ENCODE assay signal across 8 mouse cellular contexts in the genomic region with DNA sequence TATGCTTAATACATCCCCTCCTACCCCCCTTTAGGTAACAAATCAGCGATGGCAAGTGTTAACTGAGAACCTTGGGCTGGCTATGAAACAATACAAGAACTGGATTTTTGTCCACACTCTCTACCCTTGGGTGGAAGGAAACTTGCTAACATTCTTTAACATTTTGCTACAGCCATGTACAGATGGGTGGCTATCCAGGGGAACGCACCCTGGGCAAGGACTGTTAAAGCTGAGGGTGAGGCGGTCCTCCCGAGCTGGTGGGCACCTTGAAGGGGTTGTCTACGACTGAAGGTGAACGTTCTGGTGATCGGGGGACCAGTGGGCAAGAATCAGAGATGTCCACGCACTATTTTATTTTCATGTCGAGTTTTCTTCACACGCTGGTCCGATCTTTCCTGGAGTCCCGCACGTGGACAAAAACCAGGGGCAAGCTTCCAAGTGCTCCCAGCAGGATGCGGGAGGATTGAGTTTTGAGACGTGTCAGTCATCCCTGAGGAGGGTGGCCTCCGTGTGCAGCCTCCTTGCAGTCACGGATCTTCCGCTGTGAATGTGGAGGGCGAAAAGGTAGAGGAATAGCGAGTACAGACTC. TPM values are rescaled to one million over a fixed set of nuclear protein-coding genes. Genes with fewer than 3 reads are reported as not detected.
A peak's percentile ranks its signal among the peaks of the same experiment; 100 is the strongest.
DNase-seq lines count a peak whose midpoint lies in the region; ATAC-seq lines count a peak whose summit lies in the region.

No protein-coding gene starts in this region.

- peak overlapping the region; percentile 74 for H3K9ac ChIP-seq in lung, embryonic 16.5 days (ENCODE audit: low read length)
- peak overlapping the region; percentile 69 for H3K9ac ChIP-seq in limb, embryonic 11.5 days (ENCODE audit: low read length)
- H3K9ac ChIP-seq in stomach, embryonic 14.5 days (replicated peaks; ENCODE audit: low read depth, low read length), result peak overlapping the region; percentile 92

- H3K4me2 ChIP-seq in lung, embryonic 16.5 days (ENCODE audit: low read depth, low read length), result peak overlapping the region; percentile 81
- H3K4me2 ChIP-seq in limb, embryonic 11.5 days (ENCODE audit: low read depth, severe bottlenecking), result peak overlapping the region; percentile 48
- peak overlapping the region; percentile 48 for H3K4me2 ChIP-seq in stomach, embryonic 14.5 days (replicated peaks; ENCODE audit: low read depth, low read length)

- peak overlapping the region; percentile 99 for H3K27ac ChIP-seq in lung, embryonic 16.5 days (ENCODE audit: low read length)
- H3K27ac ChIP-seq in limb, embryonic 11.5 days (replicated peaks; ENCODE audit: low read depth, low read length), result no peak overlapping the region
- H3K27ac ChIP-seq in stomach, embryonic 14.5 days (ENCODE audit: low read length), result peak overlapping the region; percentile 90

- ATAC-seq in CD4-positive, CD25-positive, alpha-beta regulatory T cell, adult 4 months, result no peak
- no peak for ATAC-seq in lung, embryonic 16.5 days (ENCODE audit: low read depth)
- no peak for ATAC-seq in limb, embryonic 11.5 days (ENCODE audit: insufficient number of reproducible peaks, low FRiP score, low TSS enrichment, low read depth)
- ATAC-seq in stomach, embryonic 14.5 days (ENCODE audit: insufficient number of reproducible peaks, insufficient read depth, low FRiP score, low read depth), result no peak; the same call in 1 of the 2 replicates

- peak; percentile 44 for DNase-seq in CD4-positive, CD25-positive, alpha-beta regulatory T cell, adult 2 months (ENCODE audit: low read depth, low spot score)
- no peak for DNase-seq in lung, postnatal 14 days
- DNase-seq in limb, embryonic 11.5 days (ENCODE audit: low spot score), result no peak
- DNase-seq in gastrocnemius, postnatal 4 days (ENCODE audit: low spot score in 2 of 2), result no peak
- DNase-seq in layer of hippocampus, postnatal 14 days (ENCODE audit: low spot score in 2 of 2), result no peak

- no peaks in the 10 kb centered on the region for H3K9me3 ChIP-seq in lung, embryonic 16.5 days (ENCODE audit: control insufficient read depth, low read length)
- H3K9me3 ChIP-seq in limb, embryonic 11.5 days (ENCODE audit: control insufficient read depth, low read length), result no peaks in the 10 kb centered on the region
- H3K9me3 ChIP-seq in stomach, embryonic 14.5 days (ENCODE audit: control insufficient read depth, low read depth, low read length), result no peaks in the 10 kb centered on the region

- H3K36me3 ChIP-seq in lung, embryonic 16.5 days (ENCODE audit: control insufficient read depth, insufficient read depth, low read length), result no peaks in the 10 kb centered on the region
- H3K36me3 ChIP-seq in limb, embryonic 11.5 days (ENCODE audit: control insufficient read depth, insufficient read depth, low read length), result no peaks in the 10 kb centered on the region
- no peaks in the 10 kb centered on the region for H3K36me3 ChIP-seq in stomach, embryonic 14.5 days (ENCODE audit: control insufficient read depth, insufficient read depth, low read length)

- peak overlapping the region; percentile 76 for H3K4me3 ChIP-seq in lung, embryonic 16.5 days (ENCODE audit: low read length)
- H3K4me3 ChIP-seq in limb, embryonic 11.5 days (ENCODE audit: low read depth, low read length), result peak overlapping the region; percentile 69
- H3K4me3 ChIP-seq in stomach, embryonic 14.5 days (ENCODE audit: low read depth, low read length), result peak overlapping the region; percentile 81

- H3K27me3 ChIP-seq in lung, embryonic 16.5 days (ENCODE audit: control insufficient read depth, insufficient read depth, low read depth, low read length), result no peaks in the 10 kb centered on the region
- no peaks in the 10 kb centered on the region for H3K27me3 ChIP-seq in limb, embryonic 11.5 days (ENCODE audit: control insufficient read depth, insufficient read depth, low read length)
- H3K27me3 ChIP-seq in stomach, embryonic 14.5 days (ENCODE audit: control insufficient read depth, insufficient read depth, low read length), result no peaks in the 10 kb centered on the region

- WGBS in lung, embryonic 16.5 days, result under 1% methylated on average over 20 of the region's 20 CpGs
- WGBS in limb, embryonic 11.5 days, result 2% methylated on average over 20 of the region's 20 CpGs
- WGBS in stomach, embryonic 14.5 days, result 1% methylated on average over 20 of the region's 20 CpGs

- peaks cover 29% of the 10 kb centered on the region for H3K4me1 ChIP-seq in lung, embryonic 16.5 days (replicated peaks; ENCODE audit: control insufficient read depth, insufficient read depth, low read length)
- H3K4me1 ChIP-seq in limb, embryonic 11.5 days (ENCODE audit: control insufficient read depth, insufficient read depth, low read length), result no peaks in the 10 kb centered on the region
- H3K4me1 ChIP-seq in stomach, embryonic 14.5 days (ENCODE audit: control insufficient read depth, insufficient read depth, low read length), result peaks cover 3% of the 10 kb centered on the region; the same call in 1 of the 2 replicates

RNA-seq across cellular contexts. Expression of a gene that starts 16.3 kb away (rescaled TPM):
- polyA plus RNA-seq in CD4-positive, CD25-positive, alpha-beta regulatory T cell, adult 4 months (2017; shearing (Covaris generic)), result not detected
- polyA plus RNA-seq in lung, embryonic 16.5 days (2015; fragmentation: Nextera tagmentation; extraction: Ambion mirVana), result 0.29 and 0.33 TPM in 2 replicates
- polyA plus RNA-seq in limb, embryonic 11.5 days (2014; fragmentation: Nextera tagmentation; extraction: Ambion mirVana), result not detected in 2 replicates
- polyA plus RNA-seq in stomach, embryonic 14.5 days (2014; fragmentation: Nextera tagmentation; extraction: Ambion mirVana), result 0.29 and 0.34 TPM in 2 replicates
- total RNA-seq in gastrocnemius, postnatal 4 days (2021), result not detected
- not detected for total RNA-seq in layer of hippocampus, postnatal 14 days (2021)

RNA-seq across cellular contexts. Expression of a gene that starts 16.3 kb away (rescaled TPM):
- polyA plus RNA-seq in CD4-positive, CD25-positive, alpha-beta regulatory T cell, adult 4 months (2017; shearing (Covaris generic)), result not detected
- not detected in 2 replicates for polyA plus RNA-seq in lung, embryonic 16.5 days (2015; fragmentation: Nextera tagmentation; extraction: Ambion mirVana)
- not detected in 2 replicates for polyA plus RNA-seq in limb, embryonic 11.5 days (2014; fragmentation: Nextera tagmentation; extraction: Ambion mirVana)
- not detected in 2 replicates for polyA plus RNA-seq in stomach, embryonic 14.5 days (2014; fragmentation: Nextera tagmentation; extraction: Ambion mirVana)
- total RNA-seq in gastrocnemius, postnatal 4 days (2021), result not detected
- total RNA-seq in layer of hippocampus, postnatal 14 days (2021), result not detected

RNA-seq across cellular contexts. Expression of a gene that starts 44.9 kb away (rescaled TPM):
- 100 to 1,000 TPM in 1 of 2 experiments, 10 to 100 TPM in 1; 98.3 to 104 TPM for polyA plus RNA-seq in CD4-positive, CD25-positive, alpha-beta regulatory T cell, adult 4 months (2017; shearing (Covaris generic))
- polyA plus RNA-seq in lung, embryonic 16.5 days (2015; fragmentation: Nextera tagmentation; extraction: Ambion mirVana), result 0.23 and 0.36 TPM in 2 replicates
- polyA plus RNA-seq in limb, embryonic 11.5 days (2014; fragmentation: Nextera tagmentation; extraction: Ambion mirVana), result not detected in 2 replicates
- polyA plus RNA-seq in stomach, embryonic 14.5 days (2014; fragmentation: Nextera tagmentation; extraction: Ambion mirVana), result not detected in 2 replicates
- total RNA-seq in gastrocnemius, postnatal 4 days (2021), result under 1 TPM in 1 of 2 experiments, not detected in 1; 0.21 TPM
- under 1 TPM in 1 of 2 experiments, not detected in 1; 0.23 TPM for total RNA-seq in layer of hippocampus, postnatal 14 days (2021)

RNA-seq across cellular contexts. Expression of a gene that starts 48.5 kb away (rescaled TPM):
- polyA plus RNA-seq in CD4-positive, CD25-positive, alpha-beta regulatory T cell, adult 4 months (2017; shearing (Covaris generic)), result 1 to 10 TPM; 2.1 to 3.6 TPM
- 0.79 and 0.87 TPM in 2 replicates for polyA plus RNA-seq in lung, embryonic 16.5 days (2015; fragmentation: Nextera tagmentation; extraction: Ambion mirVana)
- polyA plus RNA-seq in limb, embryonic 11.5 days (2014; fragmentation: Nextera tagmentation; extraction: Ambion mirVana), result 0.58 and 0.96 TPM in 2 replicates
- polyA plus RNA-seq in stomach, embryonic 14.5 days (2014; fragmentation: Nextera tagmentation; extraction: Ambion mirVana), result 1.5 and 1.9 TPM in 2 replicates
- under 1 TPM; 0.34 TPM for total RNA-seq in gastrocnemius, postnatal 4 days (2021)
- total RNA-seq in layer of hippocampus, postnatal 14 days (2021), result 1 to 10 TPM; 1.3 to 1.4 TPM

RNA-seq across cellular contexts. Expression of a gene that starts 53.4 kb away (rescaled TPM):
- 1 to 10 TPM; 2.5 to 3.5 TPM for polyA plus RNA-seq in CD4-positive, CD25-positive, alpha-beta regulatory T cell, adult 4 months (2017; shearing (Covaris generic))
- polyA plus RNA-seq in lung, embryonic 16.5 days (2015; fragmentation: Nextera tagmentation; extraction: Ambion mirVana), result 0.25 and 0.33 TPM in 2 replicates
- polyA plus RNA-seq in limb, embryonic 11.5 days (2014; fragmentation: Nextera tagmentation; extraction: Ambion mirVana), result not detected in 2 replicates
- not detected in 2 replicates for polyA plus RNA-seq in stomach, embryonic 14.5 days (2014; fragmentation: Nextera tagmentation; extraction: Ambion mirVana)
- under 1 TPM; 0.15 to 0.16 TPM for total RNA-seq in gastrocnemius, postnatal 4 days (2021)
- not detected for total RNA-seq in layer of hippocampus, postnatal 14 days (2021)

Comparison
In these comparisons a context has a peak if more than half of its experiments do, and no peak if none do; other contexts are left out.
1. RNA of a gene that starts 44.9 kb away (polyA plus RNA-seq): 98.3 to 104 TPM in CD4-positive, CD25-positive, alpha-beta regulatory T cell, adult 4 months; 0.23 to 0.36 TPM in lung, embryonic 16.5 days, not detected in stomach, embryonic 14.5 days and not detected in limb, embryonic 11.5 days; every median in the first group is over 10 times any median in the second.
2. Peak in every context shown above with its lines, with median percentiles within 50 percentile points of each other: H3K4me2 ChIP-seq, H3K4me3 ChIP-seq and H3K9ac ChIP-seq.